Mouse (Mus musculus) embryonic fibroblast, embryonic 13.5 days (primary cell): ENCODE results near the gene Eln.

ENCODE experiments used
- CTCF ChIP-seq: IDR thresholded peaks from 2 replicates; pipeline ENCODE4 v1.5.1; 2011; ENCODE audit warnings: mild to moderate bottlenecking, control low read depth, low read length, moderate library complexity, borderline replicate concordance; ENCODE audit not compliant: insufficient read depth
- POLR2A ChIP-seq: IDR thresholded peaks from 2 replicates; pipeline ENCODE4 v1.6.1; 2011; ENCODE audit warnings: low read depth, mild to moderate bottlenecking, control low read depth, low read length, moderate library complexity

DNA sequence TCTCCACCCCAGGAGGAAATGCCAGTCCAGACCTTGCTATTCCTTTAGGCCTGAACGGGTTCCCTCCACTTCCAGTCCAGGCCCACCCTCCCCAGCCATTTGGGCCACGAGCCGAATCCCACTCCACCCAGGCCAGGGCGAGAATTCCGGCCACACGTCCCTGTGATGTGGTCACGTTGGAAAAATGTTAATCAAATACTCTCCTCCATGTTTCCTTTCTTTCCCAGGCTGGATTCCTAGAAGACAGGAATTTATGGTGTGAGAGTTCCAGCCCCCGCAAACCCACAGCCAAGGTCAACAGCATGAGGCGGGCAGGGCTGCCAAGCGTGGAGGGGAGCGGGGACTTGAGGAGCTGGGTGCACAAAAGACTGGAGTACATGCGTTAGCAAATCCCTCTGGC lies 25.4 kb upstream of the Eln start:
- no peak for TF ChIP-seq CTCF
- no peak for TF ChIP-seq POLR2A
